Mouse (Mus musculus): ENCODE results near the gene Otub2. TPM values are rescaled to one million over a fixed set of nuclear protein-coding genes. Genes with fewer than 3 reads are reported as not detected.

The Otub2 gene
- polyA plus RNA-seq, 1 experiment: 0.85 TPM

DNA sequence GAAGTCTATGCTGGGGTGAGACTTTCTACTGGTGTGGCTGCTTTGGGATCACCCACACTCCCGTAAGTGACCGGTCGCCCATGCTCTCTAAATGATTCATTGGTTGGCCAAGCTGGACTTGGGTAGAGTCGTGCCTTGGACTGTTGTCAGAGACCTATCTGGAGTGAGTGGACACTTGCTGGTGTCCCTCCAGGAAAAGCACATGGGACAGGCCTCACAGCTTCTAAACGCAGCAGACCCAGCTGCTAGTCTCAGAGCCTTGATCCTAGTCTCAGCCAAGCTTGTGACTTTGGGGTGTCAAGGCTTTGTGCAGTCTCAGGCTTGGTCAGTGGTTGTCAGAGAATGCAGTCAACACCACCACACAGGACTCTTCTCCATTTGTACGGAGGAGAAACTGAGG lies 35.7 kb upstream of the Otub2 start:
- Histone ChIP-seq H3K36me3 (ENCODE audit: control insufficient read depth, insufficient read depth, low read length) (no peaks in the 10 kb centered on the region), H3K4me3 (ENCODE audit: low read depth, low read length) (no peak overlapping the region), H3K27me3 (ENCODE audit: control insufficient read depth, insufficient read depth, low read length) (no peaks in the 10 kb centered on the region), H3K4me1 (ENCODE audit: control insufficient read depth, insufficient read depth, insufficient read length, low read length) (no peaks in the 10 kb centered on the region), H3K27ac (ENCODE audit: insufficient read depth, low read depth, low read length) (no peak overlapping the region)
- whole genome bisulfite sequencing: 88% methylated on average over 6 of the region's 6 CpGs
- TF ChIP-seq CTCF (IDR thresholded peaks at IDR 0.05; ENCODE audit: extremely low read depth, insufficient read length, insufficient replicate concordance, low read depth, low read length): no peak
- TF ChIP-seq POLR2A (IDR thresholded peaks at IDR 0.05; ENCODE audit: low read depth, low read length): no peak

DNA sequence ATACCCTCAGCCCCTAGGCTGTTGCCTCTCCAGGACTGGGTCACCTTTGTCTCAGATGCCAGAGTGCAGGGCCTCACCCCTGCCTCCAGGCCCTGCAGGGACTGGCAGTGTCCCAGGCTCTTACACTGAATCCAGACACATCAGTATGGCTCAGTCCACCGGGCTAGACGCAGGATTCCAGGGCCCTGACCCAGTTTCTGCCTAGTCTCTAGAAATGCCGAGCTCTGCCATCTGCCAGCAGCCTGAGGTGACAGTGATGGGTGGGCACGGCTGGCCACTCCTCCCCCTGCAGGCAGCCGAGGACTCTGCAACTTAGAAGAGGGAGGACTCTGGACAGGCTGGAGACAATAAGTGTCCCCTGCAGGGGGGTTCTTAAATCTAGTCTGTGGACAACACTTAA lies 34.9 kb upstream of the Otub2 start:
- 16% methylated on average over 5 of the region's 5 CpGs for WGBS
- TF ChIP-seq POLR2A (IDR thresholded peaks at IDR 0.05; ENCODE audit: low read depth, low read length) (no peak), CTCF (IDR thresholded peaks at IDR 0.05; ENCODE audit: extremely low read depth, insufficient read length, insufficient replicate concordance, low read depth, low read length) (no peak)
- Histone ChIP-seq H3K4me3 (ENCODE audit: low read depth, low read length) (peak overlapping the region; percentile 25; the same call in 1 of the 2 replicates), H3K36me3 (ENCODE audit: control insufficient read depth, insufficient read depth, low read length) (no peaks in the 10 kb centered on the region), H3K4me1 (ENCODE audit: control insufficient read depth, insufficient read depth, insufficient read length, low read length) (no peaks in the 10 kb centered on the region), H3K27me3 (ENCODE audit: control insufficient read depth, insufficient read depth, low read length) (no peaks in the 10 kb centered on the region), H3K27ac (ENCODE audit: insufficient read depth, low read depth, low read length) (no peak overlapping the region)

DNA sequence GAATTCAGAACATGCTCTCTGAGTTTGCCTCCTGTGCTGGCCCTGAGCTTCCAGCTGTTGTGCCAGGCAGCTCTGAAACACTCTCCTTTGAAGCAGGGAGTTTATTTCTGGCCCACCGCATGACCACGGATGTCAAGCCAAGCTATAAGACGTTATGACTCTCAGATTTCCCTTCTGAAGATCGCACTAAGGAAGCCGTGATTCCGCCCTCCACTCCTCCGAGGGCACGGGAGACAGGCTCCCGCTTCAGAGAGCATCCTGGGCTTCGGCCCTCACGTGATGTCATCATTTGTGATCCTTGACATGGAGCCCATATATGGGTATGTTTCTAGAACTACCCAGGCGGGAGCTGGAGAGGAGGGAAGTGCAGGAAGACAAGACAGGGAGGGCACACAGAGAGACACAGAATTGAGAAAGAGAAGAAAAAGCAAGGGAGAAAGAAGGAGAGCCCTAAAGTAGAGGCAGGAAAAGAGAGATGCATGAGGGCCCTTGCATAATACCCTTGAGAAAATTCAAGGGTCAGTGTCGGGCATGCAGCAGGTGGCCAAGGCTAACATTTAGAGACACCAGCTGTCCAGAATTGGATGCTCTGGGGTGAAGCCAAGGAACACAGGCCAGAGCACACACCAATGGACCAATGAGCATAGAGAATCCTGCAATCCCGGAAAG lies 32.6 kb upstream of the Otub2 start, which contains the start of gene Asb2:
TSS of gene Asb2 (minus strand) at position 256 of the 669 bp plus-strand sequence.
- peak within 1 kb of the TSS; percentile 67 for H3K27ac ChIP-seq (ENCODE audit: insufficient read depth, low read depth, low read length)
- WGBS: 61% methylated on average over 14 of the region's 14 CpGs
- H3K27me3 ChIP-seq (ENCODE audit: control insufficient read depth, insufficient read depth, low read length): no peaks in the 10 kb centered on the region
- H3K4me1 ChIP-seq (ENCODE audit: control insufficient read depth, insufficient read depth, insufficient read length, low read length): no peaks in the 10 kb centered on the region
- H3K36me3 ChIP-seq (ENCODE audit: control insufficient read depth, insufficient read depth, low read length): no peaks in the 10 kb centered on the region
- TF ChIP-seq POLR2A (IDR thresholded peaks at IDR 0.05; ENCODE audit: low read depth, low read length) (no peak), CTCF (IDR thresholded peaks at IDR 0.05; ENCODE audit: extremely low read depth, insufficient read length, insufficient replicate concordance, low read depth, low read length) (no peak)
- peak within 1 kb of the TSS; percentile 41; the same call in 1 of the 2 replicates for H3K4me3 ChIP-seq (ENCODE audit: low read depth, low read length)

DNA sequence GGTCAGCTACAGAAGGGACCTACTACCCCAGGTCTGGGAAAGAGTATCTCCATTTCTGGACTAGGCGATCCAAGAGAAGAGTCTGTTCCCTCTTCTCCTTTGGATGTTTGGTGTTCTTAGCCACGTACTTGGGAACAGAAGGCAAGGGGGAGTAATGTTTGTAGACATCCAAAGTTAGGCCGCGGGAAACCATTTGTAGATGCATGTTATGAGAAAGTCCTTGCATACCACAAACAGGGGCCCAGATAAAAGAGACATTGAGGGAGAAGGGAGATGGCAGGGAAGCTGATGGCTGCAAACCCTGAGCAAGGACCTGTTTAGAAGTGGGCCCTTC lies 32.1 kb upstream of the Otub2 start:
- TF ChIP-seq POLR2A (IDR thresholded peaks at IDR 0.05; ENCODE audit: low read depth, low read length) (no peak), CTCF (IDR thresholded peaks at IDR 0.05; ENCODE audit: extremely low read depth, insufficient read length, insufficient replicate concordance, low read depth, low read length) (no peak)
- H3K36me3 ChIP-seq (ENCODE audit: control insufficient read depth, insufficient read depth, low read length): no peaks in the 10 kb centered on the region
- no peaks in the 10 kb centered on the region for H3K27me3 ChIP-seq (ENCODE audit: control insufficient read depth, insufficient read depth, low read length)
- no peak overlapping the region for H3K4me3 ChIP-seq (ENCODE audit: low read depth, low read length)
- no peaks in the 10 kb centered on the region for H3K4me1 ChIP-seq (ENCODE audit: control insufficient read depth, insufficient read depth, insufficient read length, low read length)
- H3K27ac ChIP-seq (ENCODE audit: insufficient read depth, low read depth, low read length): peak overlapping the region; percentile 29
- 82% methylated on average over 4 of the region's 4 CpGs for WGBS

DNA sequence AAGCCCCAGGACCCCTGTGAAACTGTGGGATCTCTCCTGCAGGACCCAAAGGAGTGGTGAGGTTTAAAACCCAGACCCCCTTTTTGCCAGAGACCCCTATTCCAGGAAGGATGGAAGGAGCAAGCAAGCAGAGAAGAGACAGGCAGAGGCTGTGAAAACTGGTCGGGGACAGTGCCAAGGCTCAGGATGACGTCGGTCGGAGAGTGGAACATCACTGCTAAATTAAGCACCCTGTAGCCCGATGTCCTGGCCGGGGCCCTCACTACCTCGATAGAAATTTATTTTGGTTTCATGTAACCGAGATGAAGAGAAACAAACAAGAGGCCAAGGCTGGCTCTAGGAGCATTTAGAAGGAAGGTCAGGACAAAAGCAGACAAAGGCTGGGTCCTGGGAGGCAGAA lies 30.3 kb upstream of the Otub2 start:
- 75% methylated on average over 8 of the region's 8 CpGs for WGBS
- no peaks in the 10 kb centered on the region for H3K36me3 ChIP-seq (ENCODE audit: control insufficient read depth, insufficient read depth, low read length)
- no peak for TF ChIP-seq CTCF (IDR thresholded peaks at IDR 0.05; ENCODE audit: extremely low read depth, insufficient read length, insufficient replicate concordance, low read depth, low read length)
- TF ChIP-seq POLR2A (IDR thresholded peaks at IDR 0.05; ENCODE audit: low read depth, low read length): no peak
- no peak overlapping the region for H3K27ac ChIP-seq (ENCODE audit: insufficient read depth, low read depth, low read length)
- no peaks in the 10 kb centered on the region for H3K27me3 ChIP-seq (ENCODE audit: control insufficient read depth, insufficient read depth, low read length)
- H3K4me3 ChIP-seq (ENCODE audit: low read depth, low read length): no peak overlapping the region
- no peaks in the 10 kb centered on the region for H3K4me1 ChIP-seq (ENCODE audit: control insufficient read depth, insufficient read depth, insufficient read length, low read length)

DNA sequence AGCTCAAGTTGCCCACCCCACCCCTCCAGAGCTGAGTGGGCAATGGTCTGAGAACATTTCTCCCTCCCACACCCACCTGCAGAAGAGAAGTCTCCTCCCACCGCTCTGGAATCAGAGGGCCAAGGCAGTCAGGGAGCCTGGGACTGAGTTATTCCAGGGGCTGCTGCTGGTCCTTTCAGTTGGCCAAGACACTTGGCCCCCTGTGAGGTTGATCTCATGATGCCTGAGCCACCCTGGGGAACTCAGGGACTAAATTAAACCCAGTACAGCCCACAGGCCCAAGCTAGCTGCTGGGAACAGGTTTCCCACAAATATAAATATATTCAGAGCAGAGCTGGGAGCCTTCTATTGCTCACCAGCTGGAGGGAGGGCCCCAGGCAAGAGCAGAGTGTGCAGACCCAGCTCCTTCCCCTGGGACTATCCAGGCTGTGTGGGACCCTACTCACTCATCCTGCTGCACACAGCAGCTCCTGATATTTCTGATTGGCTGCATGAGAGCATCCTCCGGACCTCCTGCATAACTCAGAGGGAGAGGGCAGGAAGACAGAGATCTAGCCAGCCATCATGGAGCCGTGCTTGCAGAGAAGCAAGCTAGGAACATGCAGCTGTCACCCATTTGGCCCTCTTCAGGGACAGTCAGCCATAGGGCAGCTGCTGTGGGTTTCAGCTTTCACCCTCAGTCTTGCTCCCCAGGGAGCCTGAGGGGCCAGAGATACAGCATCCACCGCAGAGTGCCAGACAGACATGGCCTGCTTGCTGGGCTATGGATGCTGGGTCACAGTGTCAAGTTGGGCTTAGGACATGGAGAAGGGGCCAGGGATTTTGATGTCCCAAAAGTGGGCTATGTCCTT lies 29.3 kb upstream of the Otub2 start:
- Histone ChIP-seq H3K36me3 (ENCODE audit: control insufficient read depth, insufficient read depth, low read length) (no peaks in the 10 kb centered on the region), H3K27ac (ENCODE audit: insufficient read depth, low read depth, low read length) (no peak overlapping the region), H3K4me3 (ENCODE audit: low read depth, low read length) (no peak overlapping the region), H3K27me3 (ENCODE audit: control insufficient read depth, insufficient read depth, low read length) (no peaks in the 10 kb centered on the region), H3K4me1 (ENCODE audit: control insufficient read depth, insufficient read depth, insufficient read length, low read length) (no peaks in the 10 kb centered on the region)
- 61% methylated on average over 4 of the region's 4 CpGs for WGBS
- no peak for TF ChIP-seq CTCF (IDR thresholded peaks at IDR 0.05; ENCODE audit: extremely low read depth, insufficient read length, insufficient replicate concordance, low read depth, low read length)
- TF ChIP-seq POLR2A (IDR thresholded peaks at IDR 0.05; ENCODE audit: low read depth, low read length): no peak

DNA sequence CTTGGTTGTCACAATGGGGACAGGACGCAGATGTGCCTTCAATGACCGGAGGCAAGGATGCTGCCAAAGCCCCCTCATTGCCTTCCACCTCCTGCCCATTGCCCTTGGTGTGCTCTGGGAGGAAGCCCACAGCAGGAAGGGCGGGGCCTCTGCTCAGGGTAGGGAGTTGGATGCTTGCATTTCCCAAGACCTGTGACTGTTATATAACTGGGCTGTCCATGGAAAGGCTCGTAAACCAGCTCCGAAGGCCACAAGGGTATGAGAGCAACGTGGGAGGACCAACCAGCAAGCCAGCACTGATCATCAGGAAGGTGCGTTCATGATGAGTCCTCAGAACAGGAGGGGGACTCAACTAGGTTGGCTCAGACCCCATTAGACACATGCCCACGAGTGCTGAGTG lies 27.7 kb upstream of the Otub2 start:
- Histone ChIP-seq H3K27ac (ENCODE audit: insufficient read depth, low read depth, low read length) (no peak overlapping the region), H3K36me3 (ENCODE audit: control insufficient read depth, insufficient read depth, low read length) (no peaks in the 10 kb centered on the region), H3K4me3 (ENCODE audit: low read depth, low read length) (no peak overlapping the region), H3K4me1 (ENCODE audit: control insufficient read depth, insufficient read depth, insufficient read length, low read length) (no peaks in the 10 kb centered on the region), H3K27me3 (ENCODE audit: control insufficient read depth, insufficient read depth, low read length) (no peaks in the 10 kb centered on the region)
- 70% methylated on average over 8 of the region's 8 CpGs for WGBS
- no peak for TF ChIP-seq CTCF (IDR thresholded peaks at IDR 0.05; ENCODE audit: extremely low read depth, insufficient read length, insufficient replicate concordance, low read depth, low read length)
- no peak for TF ChIP-seq POLR2A (IDR thresholded peaks at IDR 0.05; ENCODE audit: low read depth, low read length)

Measured in small intestine, adult 2 months (tissue).